Mouse (Mus musculus) liver, postnatal 0 days (tissue): ENCODE measurements around the gene Cdc42ep4. TPM values are rescaled to one million over a fixed set of nuclear protein-coding genes. Genes with fewer than 3 reads are reported as not detected.
A peak's percentile ranks its signal among the peaks of the same experiment; 100 is the strongest.

Experiments used
- ATAC-seq: fragments of 200-750 bp; cut with Nextera tagmentation; 2 replicates; pipeline ENCODE4 v1.8.0; 2017; ENCODE audit warnings: mild to moderate bottlenecking, moderate library complexity
- DNase-seq: peaks from one replicate; pipeline ENCODE4 v3.0.0-alpha.2; 2016
- H3K27ac ChIP-seq: fragments of 300-500 bp; sonication (generic); 2 replicates; pipeline ENCODE4 v1.5.1; 2014; ENCODE audit warnings: antibody characterized with exemption, moderate library complexity, mild to moderate bottlenecking, low read depth
- H3K27me3 ChIP-seq: fragments of 300-500 bp; sonication (generic); 2 replicates; pipeline ENCODE4 v1.6.1; 2014; ENCODE audit warnings: low read length, control low read depth, mixed read lengths; ENCODE audit not compliant: insufficient read depth
- H3K36me3 ChIP-seq: fragments of 300-500 bp; sonication (generic); replicated peaks from 2 replicates; pipeline ENCODE4 v1.6.1; 2014; ENCODE audit warnings: mild to moderate bottlenecking, control low read depth, low read length, moderate library complexity, mixed read lengths; ENCODE audit not compliant: insufficient read depth
- H3K4me1 ChIP-seq: fragments of 300-500 bp; sonication (generic); 2 replicates; pipeline ENCODE4 v1.6.1; 2014; ENCODE audit warnings: antibody characterized with exemption, mild to moderate bottlenecking, control low read depth; ENCODE audit not compliant: insufficient read depth
- H3K4me2 ChIP-seq: fragments of 300-500 bp; sonication (generic); 2 replicates; pipeline ENCODE4 v1.6.1; 2014; ENCODE audit warnings: low read depth, mild to moderate bottlenecking, low read length, moderate library complexity, mixed read lengths
- H3K4me3 ChIP-seq: fragments of 300-500 bp; sonication (generic); 2 replicates; pipeline ENCODE4 v1.5.1; 2014; ENCODE audit warnings: low read depth, low read length
- H3K9ac ChIP-seq: fragments of 300-500 bp; sonication (generic); replicated peaks from 2 replicates; pipeline ENCODE4 v1.6.1; 2014; ENCODE audit warnings: mild to moderate bottlenecking, moderate library complexity
- H3K9me3 ChIP-seq: fragments of 300-500 bp; sonication (generic); 2 replicates; pipeline ENCODE4 v1.6.1; 2016; ENCODE audit warnings: mild to moderate bottlenecking, control low read depth, low read length, mixed read lengths
- CTCF ChIP-seq: sonication (generic); IDR thresholded peaks from 2 replicates; pipeline ENCODE4 v1.5.1; 2016; ENCODE audit warnings: antibody characterized with exemption, low read depth
- EP300 ChIP-seq: IDR thresholded peaks from 2 replicates; pipeline ENCODE4 v1.6.1; 2016; ENCODE audit warnings: antibody characterized with exemption, low read depth, mild to moderate bottlenecking
- WGBS: fragments of 180-500 bp; shearing (Covaris S2); extraction: QIAGEN DNeasy Blood & Tissue Kit; methylation state at CpG from one replicate; pipeline ENCODE4 v1.1.7; 2014; ENCODE audit not compliant: insufficient replicate concordance; 5-methylcytosine and 5-hydroxymethylcytosine counted together
- polyA plus RNA-seq: library from polyadenylated mRNA; unstranded; fragments of >200 nt; fragmentation: Nextera tagmentation; extraction: Ambion mirVana; gene quantifications from 2 replicates; pipeline ENCODE4 v1.2.1, GENCODE M21; 2015

Cdc42ep4 gene
- polyA plus RNA-seq, 1 experiment from 2014 or later: 13.7 TPM

- Histone ChIP-seq H3K9ac (0 out of 2 replicates have a peak overlapping the region, but pooled peaks have one; percentile 11), H3K9me3 (peaks cover 2% of the 10 kb centered on the region), H3K4me3 (no peak overlapping the region), H3K4me2 (no peak overlapping the region), H3K27me3 (no peaks in the 10 kb centered on the region), H3K36me3 (peaks cover 8% of the 10 kb centered on the region), H3K4me1 (peaks cover 46% of the 10 kb centered on the region), H3K27ac (no peak overlapping the region)
- no peak for ATAC-seq
- DNase-seq: no peak
- WGBS: 40% methylated on average over 8 of the region's 8 CpGs
- TF ChIP-seq CTCF: no peak
- TF ChIP-seq EP300: no peak
These were observed 13.8 kb downstream of the Cdc42ep4 start for GRCm38 (mm10) chr11:113737912-113738311.

GRCm38 (mm10) chr11:113737553-113737854 is 14.2 kb downstream of the Cdc42ep4 start:
- ATAC-seq (no peak), DNase-seq (no peak)
- WGBS: 70% methylated on average over 3 of the region's 3 CpGs
- Histone ChIP-seq H3K27ac (no peak overlapping the region), H3K9ac (0 out of 2 replicates have a peak overlapping the region, but pooled peaks have one; percentile 11), H3K4me2 (no peak overlapping the region), H3K9me3 (no peaks in the 10 kb centered on the region), H3K27me3 (no peaks in the 10 kb centered on the region), H3K36me3 (peaks cover 8% of the 10 kb centered on the region), H3K4me1 (peaks cover 50% of the 10 kb centered on the region), H3K4me3 (no peak overlapping the region)
- TF ChIP-seq CTCF: no peak

GRCm38 (mm10) chr11:113736848-113737552 is 14.7 kb downstream of the Cdc42ep4 start:
- no peak overlapping the region for H3K27ac ChIP-seq
- no peak for DNase-seq
- peaks cover 8% of the 10 kb centered on the region; the same call in 1 of the 2 replicates for H3K36me3 ChIP-seq
- no peaks in the 10 kb centered on the region for H3K27me3 ChIP-seq
- H3K4me3 ChIP-seq: no peak overlapping the region
- H3K4me2 ChIP-seq: no peak overlapping the region
- H3K4me1 ChIP-seq: peaks cover 54% of the 10 kb centered on the region
- H3K9me3 ChIP-seq: no peaks in the 10 kb centered on the region
- TF ChIP-seq CTCF (no peak), EP300 (no peak)
- no peak overlapping the region for H3K9ac ChIP-seq
- no peak for ATAC-seq
- 83% methylated on average over 11 of the region's 11 CpGs for WGBS

- Histone ChIP-seq H3K4me1 (peaks cover 60% of the 10 kb centered on the region), H3K27ac (0 out of 2 replicates have a peak overlapping the region, but pooled peaks have one; percentile 25)
- no peak for DNase-seq
These were observed 16.5 kb downstream of the Cdc42ep4 start for GRCm38 (mm10) chr11:113735151-113735550.

GRCm38 (mm10) chr11:113733631-113734364 is 17.9 kb downstream of the Cdc42ep4 start:
- H3K4me3 ChIP-seq: no peak overlapping the region
- no peaks in the 10 kb centered on the region for H3K9me3 ChIP-seq
- TF ChIP-seq EP300 (no peak), CTCF (no peak)
- peaks cover 12% of the 10 kb centered on the region for H3K36me3 ChIP-seq
- peaks cover 61% of the 10 kb centered on the region for H3K4me1 ChIP-seq
- H3K9ac ChIP-seq: peak overlapping the region; percentile 38
- 35% methylated on average over 6 of the region's 6 CpGs for WGBS
- ATAC-seq (peak; percentile 85), DNase-seq (peak; percentile 58)
- H3K27me3 ChIP-seq: no peaks in the 10 kb centered on the region
- H3K4me2 ChIP-seq: peak overlapping the region; percentile 40
- peak overlapping the region; percentile 81 for H3K27ac ChIP-seq

More at GRCm38 (mm10) chr11:113735151-113735550, 16.5 kb downstream of the Cdc42ep4 start:
- Histone ChIP-seq H3K4me2 (no peak overlapping the region), H3K27me3 (no peaks in the 10 kb centered on the region), H3K4me3 (no peak overlapping the region), H3K9me3 (no peaks in the 10 kb centered on the region), H3K36me3 (peaks cover 2% of the 10 kb centered on the region; the same call in 1 of the 2 replicates), H3K9ac (no peak overlapping the region)
- peak; percentile 33 for ATAC-seq
- 72% methylated on average over 6 of the region's 6 CpGs for WGBS
- TF ChIP-seq CTCF (no peak), EP300 (no peak)

- 96% methylated on average over 10 of the region's 10 CpGs for WGBS
- peaks cover 27% of the 10 kb centered on the region for H3K36me3 ChIP-seq
- H3K27me3 ChIP-seq: no peaks in the 10 kb centered on the region
- no peak overlapping the region for H3K4me3 ChIP-seq
- DNase-seq: no peak
- no peak overlapping the region for H3K27ac ChIP-seq
- TF ChIP-seq CTCF (peak; percentile 40), EP300 (no peak)
- no peak overlapping the region for H3K4me2 ChIP-seq
- peaks cover 50% of the 10 kb centered on the region for H3K4me1 ChIP-seq
- no peak for ATAC-seq
- H3K9ac ChIP-seq: no peak overlapping the region
- no peaks in the 10 kb centered on the region for H3K9me3 ChIP-seq
These were observed 19.6 kb downstream of the Cdc42ep4 start for GRCm38 (mm10) chr11:113731945-113732612.
